Mouse (Mus musculus): ENCODE data around the gene Ccser1. TPM values are rescaled to one million over a fixed set of nuclear protein-coding genes. Genes with fewer than 3 reads are reported as not detected.
"Not testable (repeated sequence)": the region's sequence is repeated elsewhere in the genome, so short reads cannot be mapped to it uniquely, and the experiment has no call there.

Ccser1 gene
- polyA plus RNA-seq, 1 experiment = 5.3 TPM

GRCm38 (mm10) chr6:61978379-61978778 lies 798.3 kb downstream of the Ccser1 start:
- no peak overlapping the region for H3K4me3 ChIP-seq (ENCODE audit: insufficient read depth, low read length)
- no peak for TF ChIP-seq CTCF (IDR thresholded peaks at IDR 0.05; ENCODE audit: borderline replicate concordance, insufficient read depth, low read length)
- no peak for TF ChIP-seq POLR2A (IDR thresholded peaks at IDR 0.05; ENCODE audit: low read depth, low read length)
- H3K27ac ChIP-seq (ENCODE audit: insufficient read depth, low read length) = no peak overlapping the region
- no peaks in the 10 kb centered on the region for H3K4me1 ChIP-seq (ENCODE audit: control insufficient read depth, insufficient read depth, low read length)

DNA sequence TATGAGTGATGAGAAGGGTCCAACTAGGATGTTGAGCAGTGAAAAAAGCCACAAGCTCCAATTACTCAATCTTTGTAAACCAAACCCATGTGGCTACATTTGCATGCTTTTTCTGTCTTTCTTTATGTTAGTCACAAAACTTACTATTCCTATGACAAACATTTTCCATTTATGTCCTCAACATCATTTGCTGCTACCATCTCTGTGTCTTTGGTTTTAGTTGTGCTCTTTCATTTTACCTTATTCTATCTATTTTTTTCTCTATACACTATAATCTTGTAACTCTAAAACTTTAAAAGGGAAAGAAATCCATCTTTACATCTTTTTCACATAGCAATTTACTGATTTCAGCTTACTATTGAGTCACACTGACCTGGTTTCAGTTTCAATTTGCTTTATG lies 834.2 kb downstream of the Ccser1 start:
- Histone ChIP-seq H3K27ac (ENCODE audit: insufficient read depth, low read length) (no peak overlapping the region), H3K4me3 (ENCODE audit: insufficient read depth, low read length) (no peak overlapping the region), H3K4me1 (ENCODE audit: control insufficient read depth, insufficient read depth, low read length) (no peaks in the 10 kb centered on the region)
- TF ChIP-seq CTCF (IDR thresholded peaks at IDR 0.05; ENCODE audit: borderline replicate concordance, insufficient read depth, low read length) = no peak
- TF ChIP-seq POLR2A (IDR thresholded peaks at IDR 0.05; ENCODE audit: low read depth, low read length) = no peak

DNA sequence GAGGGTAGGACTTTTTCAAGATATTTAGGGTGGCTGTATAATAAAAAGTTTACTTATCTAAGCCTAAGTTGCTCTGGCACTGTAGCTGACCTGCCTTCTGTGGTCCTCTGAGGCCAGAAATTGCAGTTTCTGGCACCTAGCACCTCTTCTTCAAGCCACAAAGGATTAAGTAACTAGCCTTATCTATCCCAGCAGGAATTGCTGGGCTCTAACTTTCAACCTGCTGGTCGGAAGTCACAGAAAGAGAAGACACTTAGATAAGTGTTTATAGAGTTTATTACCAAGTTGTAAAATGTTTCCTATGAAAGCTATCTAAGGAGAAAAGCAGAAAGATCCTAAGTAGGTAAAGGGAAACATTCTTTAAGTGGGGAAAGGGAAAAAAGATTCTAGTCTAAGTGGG lies 864.3 kb downstream of the Ccser1 start:
- no peaks in the 10 kb centered on the region for H3K4me1 ChIP-seq (ENCODE audit: control insufficient read depth, insufficient read depth, low read length)
- no peak overlapping the region for H3K4me3 ChIP-seq (ENCODE audit: insufficient read depth, low read length)
- no peak for TF ChIP-seq CTCF (IDR thresholded peaks at IDR 0.05; ENCODE audit: borderline replicate concordance, insufficient read depth, low read length)
- H3K27ac ChIP-seq (ENCODE audit: insufficient read depth, low read length) = no peak overlapping the region

DNA sequence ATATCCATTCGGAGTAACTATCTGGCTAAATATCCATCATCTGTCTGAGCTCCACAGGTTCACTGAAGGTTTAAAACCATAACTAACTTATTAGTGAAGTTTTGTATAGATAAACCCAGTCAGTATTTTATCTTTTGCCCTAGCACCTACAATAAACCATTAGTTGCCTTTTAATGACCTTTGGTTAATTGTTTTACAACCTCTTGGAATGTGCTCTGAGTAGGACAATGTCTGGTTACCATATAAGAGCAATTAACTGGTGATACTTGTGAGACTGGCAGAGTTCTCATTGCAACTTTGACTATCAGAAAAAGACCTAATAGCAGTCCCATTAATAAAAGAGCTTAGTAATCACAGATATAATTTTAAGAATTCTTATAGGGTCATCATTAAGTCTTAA lies 864.9 kb downstream of the Ccser1 start:
- not testable (repeated sequence) for H3K4me1 ChIP-seq (ENCODE audit: control insufficient read depth, insufficient read depth, low read length); H3K4me3 ChIP-seq (ENCODE audit: insufficient read depth, low read length); H3K27ac ChIP-seq (ENCODE audit: insufficient read depth, low read length)

DNA sequence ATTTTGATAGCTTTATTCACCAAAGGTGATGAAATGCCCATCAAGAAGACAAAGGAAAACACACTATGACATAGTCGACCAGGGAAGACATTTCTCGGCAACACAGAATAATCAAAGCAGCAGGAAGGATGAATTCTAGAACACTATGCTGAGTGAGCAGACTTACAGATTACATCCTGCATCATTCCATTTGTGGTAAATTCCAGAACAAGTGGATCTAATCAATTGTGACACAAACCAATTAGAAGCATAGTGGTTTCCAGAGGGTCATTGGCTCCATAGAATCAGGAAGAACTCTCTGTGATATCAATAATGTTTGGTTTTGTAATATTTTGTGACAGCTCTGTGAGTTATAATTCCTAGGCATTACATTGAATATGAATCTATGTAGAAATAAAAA lies 875.2 kb downstream of the Ccser1 start:
- Histone ChIP-seq H3K4me3 (ENCODE audit: insufficient read depth, low read length) (no peak overlapping the region), H3K4me1 (ENCODE audit: control insufficient read depth, insufficient read depth, low read length) (no peaks in the 10 kb centered on the region), H3K27ac (ENCODE audit: insufficient read depth, low read length) (no peak overlapping the region)
- no peak for TF ChIP-seq POLR2A (IDR thresholded peaks at IDR 0.05; ENCODE audit: low read depth, low read length)
- TF ChIP-seq CTCF (IDR thresholded peaks at IDR 0.05; ENCODE audit: borderline replicate concordance, insufficient read depth, low read length) = no peak

- TF ChIP-seq POLR2A (IDR thresholded peaks at IDR 0.05; ENCODE audit: low read depth, low read length) = no peak
- no peak for TF ChIP-seq CTCF (IDR thresholded peaks at IDR 0.05; ENCODE audit: borderline replicate concordance, insufficient read depth, low read length)
- H3K4me1 ChIP-seq (ENCODE audit: control insufficient read depth, insufficient read depth, low read length) = no peaks in the 10 kb centered on the region
- H3K4me3 ChIP-seq (ENCODE audit: insufficient read depth, low read length) = no peak overlapping the region
- no peak overlapping the region for H3K27ac ChIP-seq (ENCODE audit: insufficient read depth, low read length)
Measured at GRCm38 (mm10) chr6:62066363-62067023, 886.4 kb downstream of the Ccser1 start.

DNA sequence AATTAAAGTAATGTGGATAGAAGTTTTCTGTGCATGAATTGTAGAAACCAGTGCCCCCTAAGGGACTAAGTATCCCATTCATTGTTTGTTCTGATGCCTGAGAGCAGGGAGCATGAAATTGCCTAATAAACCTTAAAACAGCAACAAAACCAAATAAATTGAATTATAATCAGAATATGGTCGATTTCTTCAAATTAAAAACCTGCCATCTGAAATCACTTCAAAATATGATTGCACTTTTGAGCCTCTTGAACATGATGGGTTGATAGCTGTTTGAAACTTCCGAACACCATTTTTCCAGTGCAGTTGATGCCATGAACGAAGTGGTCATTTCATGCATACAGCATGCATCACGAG lies 886.9 kb downstream of the Ccser1 start:
- Histone ChIP-seq H3K4me3 (ENCODE audit: insufficient read depth, low read length) (no peak overlapping the region), H3K27ac (ENCODE audit: insufficient read depth, low read length) (no peak overlapping the region), H3K4me1 (ENCODE audit: control insufficient read depth, insufficient read depth, low read length) (no peaks in the 10 kb centered on the region)
- TF ChIP-seq POLR2A (IDR thresholded peaks at IDR 0.05; ENCODE audit: low read depth, low read length) (no peak), CTCF (IDR thresholded peaks at IDR 0.05; ENCODE audit: borderline replicate concordance, insufficient read depth, low read length) (no peak)

GRCm38 (mm10) chr6:62105464-62105863 lies 925.3 kb downstream of the Ccser1 start:
- Histone ChIP-seq H3K4me3 (ENCODE audit: insufficient read depth, low read length) (no peak overlapping the region), H3K4me1 (ENCODE audit: control insufficient read depth, insufficient read depth, low read length) (no peaks in the 10 kb centered on the region), H3K27ac (ENCODE audit: insufficient read depth, low read length) (no peak overlapping the region)
- no peak for TF ChIP-seq CTCF (IDR thresholded peaks at IDR 0.05; ENCODE audit: borderline replicate concordance, insufficient read depth, low read length)
- no peak for TF ChIP-seq POLR2A (IDR thresholded peaks at IDR 0.05; ENCODE audit: low read depth, low read length)

GRCm38 (mm10) chr6:62132531-62132930 lies 952.4 kb downstream of the Ccser1 start:
- TF ChIP-seq CTCF (IDR thresholded peaks at IDR 0.05; ENCODE audit: borderline replicate concordance, insufficient read depth, low read length) (no peak), POLR2A (IDR thresholded peaks at IDR 0.05; ENCODE audit: low read depth, low read length) (no peak)
- Histone ChIP-seq H3K4me3 (ENCODE audit: insufficient read depth, low read length) (no peak overlapping the region), H3K4me1 (ENCODE audit: control insufficient read depth, insufficient read depth, low read length) (no peaks in the 10 kb centered on the region), H3K27ac (ENCODE audit: insufficient read depth, low read length) (no peak overlapping the region)

DNA sequence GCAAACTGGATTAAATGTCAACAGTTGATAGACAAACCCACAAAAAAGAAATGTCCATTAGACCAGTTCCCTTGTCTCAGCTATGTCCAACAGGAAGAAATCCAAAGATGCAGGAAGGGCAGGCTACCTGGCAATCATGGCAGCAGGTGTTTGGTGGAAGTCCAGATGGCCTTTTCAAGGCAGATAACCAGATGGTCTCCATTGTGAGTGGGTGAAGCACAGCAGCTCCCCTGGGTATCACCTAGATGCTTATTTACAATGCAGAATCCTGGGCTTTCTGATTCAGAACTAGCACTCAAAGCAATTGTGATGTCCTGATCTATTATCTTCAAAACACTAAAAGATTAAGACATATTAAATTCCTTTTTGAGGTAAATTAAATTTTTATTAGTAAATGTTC lies 980.2 kb downstream of the Ccser1 start:
- TF ChIP-seq CTCF (IDR thresholded peaks at IDR 0.05; ENCODE audit: borderline replicate concordance, insufficient read depth, low read length) = no peak
- TF ChIP-seq POLR2A (IDR thresholded peaks at IDR 0.05; ENCODE audit: low read depth, low read length) = no peak
- Histone ChIP-seq H3K27ac (ENCODE audit: insufficient read depth, low read length) (no peak overlapping the region), H3K4me3 (ENCODE audit: insufficient read depth, low read length) (no peak overlapping the region), H3K4me1 (ENCODE audit: control insufficient read depth, insufficient read depth, low read length) (no peaks in the 10 kb centered on the region)

- no peak for TF ChIP-seq POLR2A (IDR thresholded peaks at IDR 0.05; ENCODE audit: low read depth, low read length)
- no peak for TF ChIP-seq CTCF (IDR thresholded peaks at IDR 0.05; ENCODE audit: borderline replicate concordance, insufficient read depth, low read length)
- Histone ChIP-seq H3K4me3 (ENCODE audit: insufficient read depth, low read length) (no peak overlapping the region), H3K4me1 (ENCODE audit: control insufficient read depth, insufficient read depth, low read length) (no peaks in the 10 kb centered on the region), H3K27ac (ENCODE audit: insufficient read depth, low read length) (no peak overlapping the region)
Measured at GRCm38 (mm10) chr6:62162596-62162995, 982.5 kb downstream of the Ccser1 start.

Data from embryonic fibroblast, embryonic 13.5 days (primary cell).